Mouse (Mus musculus) hindbrain, postnatal 0 days (tissue): ENCODE data around the gene Foxp1. TPM values are rescaled to one million over a fixed set of nuclear protein-coding genes. Genes with fewer than 3 reads are reported as not detected.

Experiments used
- ATAC-seq: fragments of 200-750 bp; cut with Nextera tagmentation; 2 replicates; pipeline ENCODE4 v1.8.0; 2017; ENCODE audit warnings: mild to moderate bottlenecking, moderate TSS enrichment, moderate library complexity
- DNase-seq: peaks from one replicate; pipeline ENCODE4 v3.0.0-alpha.2; 2015; ENCODE audit warnings: low spot score
- H3K27ac ChIP-seq: fragments of 300-500 bp; sonication (generic); 2 replicates; pipeline ENCODE4 v1.5.1; 2014; ENCODE audit warnings: mild to moderate bottlenecking
- H3K27me3 ChIP-seq: fragments of 300-500 bp; sonication (generic); 2 replicates; pipeline ENCODE4 v1.6.1; 2014; ENCODE audit warnings: low read length, mixed read lengths; ENCODE audit not compliant: insufficient read depth
- H3K36me3 ChIP-seq: fragments of 300-500 bp; sonication (generic); 2 replicates; pipeline ENCODE4 v1.6.1; 2014; ENCODE audit warnings: low read length, mixed read lengths; ENCODE audit not compliant: insufficient read depth
- H3K4me1 ChIP-seq: fragments of 300-500 bp; sonication (generic); 2 replicates; pipeline ENCODE4 v1.6.1; 2014; ENCODE audit warnings: antibody characterized with exemption, low read length, mixed read lengths; ENCODE audit not compliant: insufficient read depth
- H3K4me2 ChIP-seq: fragments of 300-500 bp; sonication (generic); 2 replicates; pipeline ENCODE4 v1.6.1; 2014; ENCODE audit warnings: low read depth, mild to moderate bottlenecking, low read length, moderate library complexity, mixed read lengths
- H3K4me3 ChIP-seq: fragments of 300-500 bp; sonication (generic); 2 replicates; pipeline ENCODE4 v1.5.1; 2014; ENCODE audit warnings: low read length
- H3K9ac ChIP-seq: fragments of 300-500 bp; sonication (generic); replicated peaks from 2 replicates; pipeline ENCODE4 v1.6.1; 2014; ENCODE audit warnings: mild to moderate bottlenecking, low read length, moderate library complexity, mixed read lengths
- H3K9me3 ChIP-seq: fragments of 300-500 bp; sonication (generic); 2 replicates; pipeline ENCODE4 v1.6.1; 2016; ENCODE audit warnings: low read length, mixed read lengths
- CTCF ChIP-seq: IDR thresholded peaks from 2 replicates; pipeline ENCODE4 v1.5.1; 2016; ENCODE audit warnings: antibody characterized with exemption, control low read depth, low read depth
- WGBS: fragments of 180-500 bp; shearing (Covaris S2); extraction: QIAGEN DNeasy Blood & Tissue Kit; methylation state at CpG from one replicate; pipeline ENCODE4 v1.1.7; 2014; 5-methylcytosine and 5-hydroxymethylcytosine counted together
- polyA plus RNA-seq: library from polyadenylated mRNA; unstranded; fragments of >200 nt; fragmentation: Nextera tagmentation; extraction: Ambion mirVana; gene quantifications from 2 replicates; pipeline ENCODE4 v1.2.1, GENCODE M21; 2015
- total RNA-seq: library from RNA; depleted of rRNA; stranded (reverse); fragments of >200 nt; gene quantifications from 2 replicates; pipeline ENCODE4 v1.2.3, GENCODE M21; 2014

Gene Foxp1
- total and polyA plus RNA-seq, 2 experiments from 2014 or later = 53.6 to 54.8 TPM

DNA sequence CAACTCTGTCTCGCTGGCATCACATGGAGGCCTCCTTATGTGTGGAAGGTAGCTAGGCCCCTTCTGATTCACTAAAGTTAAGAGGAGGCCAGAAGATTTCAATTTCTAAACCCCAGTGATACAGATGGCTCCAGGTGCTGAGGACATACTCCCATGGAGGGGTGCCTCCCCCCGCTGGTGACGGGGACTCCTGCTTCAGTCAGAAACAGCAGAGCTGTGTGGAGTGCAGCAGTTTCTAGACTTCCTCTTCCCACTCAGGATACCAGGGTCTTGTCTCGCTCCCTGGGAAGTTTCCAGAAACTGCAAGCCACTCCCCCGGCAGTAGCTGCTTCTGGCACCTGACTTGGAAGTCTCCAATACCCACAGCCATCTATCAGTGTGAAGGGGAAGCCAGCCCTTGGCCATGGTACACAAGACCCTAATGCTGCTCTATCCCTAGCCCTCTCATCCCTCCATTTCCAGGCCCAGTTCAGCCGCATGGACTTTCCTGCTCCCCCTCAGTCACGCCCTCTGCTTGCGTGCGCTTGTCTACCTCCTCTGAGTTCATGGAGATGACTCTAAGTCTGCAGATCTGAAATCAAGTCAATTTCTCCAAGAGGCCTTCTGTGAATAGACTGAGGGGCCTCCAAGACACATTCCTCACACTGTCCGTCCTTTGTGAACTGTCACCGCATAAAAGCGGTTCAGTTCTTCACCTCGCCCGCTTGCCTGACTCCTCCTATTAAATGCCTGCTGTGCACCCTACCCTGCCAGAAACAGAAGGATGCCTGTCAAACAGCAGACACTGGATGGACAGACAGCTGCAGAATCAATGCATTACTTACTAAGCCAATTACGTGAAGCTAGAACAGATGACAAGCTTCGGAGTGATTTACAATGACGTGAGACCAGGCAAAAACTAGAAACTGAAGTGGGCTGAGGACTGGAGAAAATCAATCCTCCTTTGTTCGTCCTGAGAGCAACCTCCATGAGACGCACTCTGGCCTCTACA, 202.8 kb downstream of the Foxp1 start:
- no peak for ATAC-seq
- no peak overlapping the region for H3K4me3 ChIP-seq
- H3K9ac ChIP-seq = no peak overlapping the region
- no peaks in the 10 kb centered on the region for H3K4me1 ChIP-seq
- no peak for TF ChIP-seq CTCF
- 50% methylated on average over 19 of the region's 19 CpGs for WGBS
- no peak overlapping the region for H3K4me2 ChIP-seq
- H3K9me3 ChIP-seq = no peaks in the 10 kb centered on the region
- no peaks in the 10 kb centered on the region for H3K27me3 ChIP-seq
- H3K27ac ChIP-seq = no peak overlapping the region
- no peaks in the 10 kb centered on the region for H3K36me3 ChIP-seq
- DNase-seq = no peak

DNA sequence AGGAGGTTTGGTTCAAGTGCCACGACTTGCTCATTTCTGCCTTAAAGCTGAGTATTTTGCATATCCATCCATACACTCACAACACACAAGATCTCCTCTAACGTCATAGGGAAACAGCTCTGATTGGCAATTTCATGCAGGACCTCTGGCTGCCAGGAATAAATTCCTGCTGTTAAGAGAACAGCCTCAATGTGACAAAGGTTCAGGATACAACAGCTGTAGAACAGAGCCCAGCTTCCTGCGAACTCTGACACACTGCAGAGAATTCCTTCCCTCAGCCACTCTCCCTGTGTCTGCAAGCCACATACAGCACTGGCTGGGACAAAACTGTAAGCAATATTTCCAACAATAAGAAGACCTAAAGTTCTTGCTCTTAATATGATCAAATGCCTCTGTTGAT, 207.8 kb downstream of the Foxp1 start:
- Histone ChIP-seq H3K4me1 (no peaks in the 10 kb centered on the region), H3K4me3 (no peak overlapping the region), H3K4me2 (no peak overlapping the region), H3K27me3 (no peaks in the 10 kb centered on the region), H3K9ac (no peak overlapping the region), H3K9me3 (no peaks in the 10 kb centered on the region), H3K27ac (no peak overlapping the region), H3K36me3 (no peaks in the 10 kb centered on the region)
- no peak for DNase-seq
- 55% methylated on average over 3 of the region's 3 CpGs for WGBS
- no peak for TF ChIP-seq CTCF
- no peak for ATAC-seq

DNA sequence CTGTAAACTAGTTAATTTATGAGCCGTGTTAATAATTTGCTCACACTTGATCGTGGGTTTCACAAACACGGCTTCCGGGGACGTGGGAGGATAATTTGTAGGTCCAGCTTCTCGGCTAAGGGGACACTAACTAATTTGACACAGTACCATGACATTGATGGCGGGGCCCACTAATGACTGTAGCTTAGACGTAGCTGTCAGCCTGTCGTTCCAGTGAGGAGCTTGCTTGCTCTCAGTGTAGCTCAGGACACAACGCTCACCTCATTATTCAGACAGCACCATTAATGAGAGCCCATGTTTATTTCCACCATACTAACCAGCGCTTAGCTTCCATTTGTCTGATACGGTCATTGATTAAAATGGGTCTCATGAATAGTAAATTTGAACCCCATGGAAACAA, 212.0 kb downstream of the Foxp1 start:
- TF ChIP-seq CTCF = no peak
- ATAC-seq (no peak), DNase-seq (no peak)
- no peak overlapping the region for H3K9ac ChIP-seq
- H3K27ac ChIP-seq = no peak overlapping the region
- H3K4me3 ChIP-seq = no peak overlapping the region
- H3K4me1 ChIP-seq = no peaks in the 10 kb centered on the region
- H3K36me3 ChIP-seq = no peaks in the 10 kb centered on the region
- H3K4me2 ChIP-seq = no peak overlapping the region
- H3K27me3 ChIP-seq = no peaks in the 10 kb centered on the region
- no peaks in the 10 kb centered on the region for H3K9me3 ChIP-seq
- 39% methylated on average over 12 of the region's 12 CpGs for WGBS

DNA sequence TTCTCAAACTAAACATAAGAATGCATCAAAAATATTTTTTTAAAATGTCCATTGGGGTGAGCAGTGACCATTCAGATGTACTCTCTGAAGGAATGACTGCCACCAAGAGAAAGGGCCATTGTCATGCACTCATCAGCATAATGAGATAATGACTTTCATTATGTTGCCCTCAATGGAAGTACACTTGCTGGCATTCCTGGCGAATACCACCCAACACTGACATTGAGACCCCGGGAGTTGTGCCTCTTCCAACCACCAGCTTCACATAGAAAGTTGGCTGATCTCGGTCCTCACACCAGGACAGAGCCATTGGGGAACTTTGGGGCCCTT, 212.4 kb downstream of the Foxp1 start:
- ATAC-seq (no peak), DNase-seq (no peak)
- Histone ChIP-seq H3K27me3 (no peaks in the 10 kb centered on the region), H3K36me3 (no peaks in the 10 kb centered on the region), H3K9ac (no peak overlapping the region), H3K27ac (no peak overlapping the region), H3K4me1 (no peaks in the 10 kb centered on the region), H3K4me2 (no peak overlapping the region), H3K4me3 (no peak overlapping the region), H3K9me3 (no peaks in the 10 kb centered on the region)
- TF ChIP-seq CTCF = no peak
- WGBS = 23% methylated on average over 3 of the region's 3 CpGs

DNA sequence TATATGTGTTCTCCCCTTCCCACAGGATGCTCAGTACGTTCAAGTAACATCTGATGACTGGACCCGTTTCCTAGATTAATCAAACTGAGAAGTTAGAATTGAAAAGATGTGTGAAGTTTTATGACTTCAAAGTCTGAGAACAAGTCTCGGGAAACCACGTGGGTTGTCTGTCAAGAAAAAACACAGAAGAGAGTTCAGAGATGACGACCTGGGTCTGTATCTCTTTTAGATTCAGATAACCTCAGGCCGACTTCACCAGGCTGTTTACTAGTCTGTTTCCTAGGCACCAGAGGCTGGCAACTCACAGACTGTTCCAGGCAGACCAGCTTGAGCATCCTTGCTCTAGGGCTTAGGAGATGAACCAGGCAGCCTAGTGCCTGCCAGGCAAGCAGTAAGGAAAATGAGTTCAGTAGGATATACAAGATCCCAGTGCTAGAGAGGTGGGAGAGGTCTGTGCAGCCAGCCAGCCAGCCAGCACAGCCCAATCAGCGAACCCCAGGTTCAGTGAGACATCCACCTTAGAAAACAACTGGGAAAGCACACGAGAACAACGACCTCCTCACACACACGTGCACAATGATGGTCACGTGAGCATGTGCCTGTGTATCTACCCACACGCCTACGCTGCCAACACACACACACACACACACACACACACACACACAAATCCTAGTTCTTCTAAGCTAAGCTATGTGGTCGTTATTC, 212.9 kb downstream of the Foxp1 start:
- H3K36me3 ChIP-seq = no peaks in the 10 kb centered on the region
- H3K27ac ChIP-seq = no peak overlapping the region
- 68% methylated on average over 14 of the region's 14 CpGs for WGBS
- TF ChIP-seq CTCF = no peak
- no peaks in the 10 kb centered on the region for H3K27me3 ChIP-seq
- H3K4me2 ChIP-seq = no peak overlapping the region
- ATAC-seq (no peak), DNase-seq (no peak)
- H3K9me3 ChIP-seq = no peaks in the 10 kb centered on the region
- no peak overlapping the region for H3K4me3 ChIP-seq
- no peaks in the 10 kb centered on the region for H3K4me1 ChIP-seq
- no peak overlapping the region for H3K9ac ChIP-seq

DNA sequence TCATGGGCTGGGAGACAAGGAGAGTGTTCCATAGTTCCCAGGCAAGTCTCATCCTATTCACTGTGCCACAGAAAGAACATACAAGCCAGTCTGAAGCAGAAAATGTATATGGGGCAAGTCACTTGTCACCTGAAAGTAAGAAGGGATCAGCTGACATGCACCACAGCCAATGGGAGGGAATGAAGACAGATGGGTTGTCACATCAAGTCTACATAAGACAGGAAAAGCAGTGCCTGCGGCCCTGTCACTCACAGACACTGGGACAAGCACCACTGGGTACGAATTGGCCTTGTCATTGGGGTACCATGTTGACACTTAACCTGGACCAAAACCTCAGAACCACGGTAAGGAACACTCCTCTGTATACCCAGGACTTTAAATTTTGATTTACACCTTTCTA, 216.8 kb downstream of the Foxp1 start:
- 91% methylated on average over 3 of the region's 3 CpGs for WGBS
- no peak overlapping the region for H3K4me3 ChIP-seq
- H3K36me3 ChIP-seq = no peaks in the 10 kb centered on the region
- no peak overlapping the region for H3K4me2 ChIP-seq
- H3K27ac ChIP-seq = no peak overlapping the region
- DNase-seq (no peak), ATAC-seq (no peak)
- H3K27me3 ChIP-seq = no peaks in the 10 kb centered on the region
- no peaks in the 10 kb centered on the region for H3K9me3 ChIP-seq
- TF ChIP-seq CTCF = no peak
- H3K4me1 ChIP-seq = no peaks in the 10 kb centered on the region
- H3K9ac ChIP-seq = no peak overlapping the region

DNA sequence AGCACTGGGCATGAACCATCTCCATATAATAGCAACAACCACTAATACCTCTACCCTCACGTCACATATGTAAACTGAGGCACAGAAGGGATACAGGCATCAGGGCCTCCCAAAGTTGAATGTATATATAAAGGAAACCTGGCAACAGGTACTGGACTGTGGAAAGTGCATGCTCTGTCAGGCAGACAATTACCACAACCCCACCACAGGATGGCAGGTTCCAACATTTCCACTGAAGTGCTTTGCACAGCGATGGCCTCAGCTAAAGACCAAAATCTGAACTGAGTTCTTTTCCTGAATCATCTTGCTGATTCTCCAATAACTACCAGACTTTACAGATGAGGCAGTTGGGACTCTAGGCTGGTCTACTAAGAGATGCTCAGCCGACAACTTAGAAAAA, 217.3 kb downstream of the Foxp1 start:
- Histone ChIP-seq H3K4me2 (no peak overlapping the region), H3K27ac (no peak overlapping the region), H3K36me3 (no peaks in the 10 kb centered on the region), H3K9me3 (no peaks in the 10 kb centered on the region), H3K4me1 (no peaks in the 10 kb centered on the region), H3K9ac (no peak overlapping the region), H3K4me3 (no peak overlapping the region), H3K27me3 (no peaks in the 10 kb centered on the region)
- 94% methylated on average over 3 of the region's 3 CpGs for WGBS
- ATAC-seq (no peak), DNase-seq (no peak)
- TF ChIP-seq CTCF = no peak
